Mouse (Mus musculus) adrenal gland (tissue): ENCODE data around the gene Shc2.

Experiments
- intact Hi-C: fragments of 180-260 bp; cut with DNase I; formaldehyde crosslinking; loops from one replicate; pipeline ENCODE4 v1.15.1; 2025
- long read RNA-seq, 2 experiments: library from polyadenylated mRNA; unstranded; transcript quantifications; one replicate each; pipeline ENCODE4 v2.0.0; 2020; ENCODE audit warnings: borderline replicate concordance in 1 of 2; ENCODE audit not compliant: insufficient replicate concordance in 1 of 2

Gene Shc2
- long read RNA-seq, experiment 1 = 0 reads
- long read RNA-seq, experiment 2, partial matches to known transcripts = 1 of 2 reads
- long read RNA-seq, experiment 2, other reads (novel, unspliced or antisense) = 1 of 2 reads

DNA sequence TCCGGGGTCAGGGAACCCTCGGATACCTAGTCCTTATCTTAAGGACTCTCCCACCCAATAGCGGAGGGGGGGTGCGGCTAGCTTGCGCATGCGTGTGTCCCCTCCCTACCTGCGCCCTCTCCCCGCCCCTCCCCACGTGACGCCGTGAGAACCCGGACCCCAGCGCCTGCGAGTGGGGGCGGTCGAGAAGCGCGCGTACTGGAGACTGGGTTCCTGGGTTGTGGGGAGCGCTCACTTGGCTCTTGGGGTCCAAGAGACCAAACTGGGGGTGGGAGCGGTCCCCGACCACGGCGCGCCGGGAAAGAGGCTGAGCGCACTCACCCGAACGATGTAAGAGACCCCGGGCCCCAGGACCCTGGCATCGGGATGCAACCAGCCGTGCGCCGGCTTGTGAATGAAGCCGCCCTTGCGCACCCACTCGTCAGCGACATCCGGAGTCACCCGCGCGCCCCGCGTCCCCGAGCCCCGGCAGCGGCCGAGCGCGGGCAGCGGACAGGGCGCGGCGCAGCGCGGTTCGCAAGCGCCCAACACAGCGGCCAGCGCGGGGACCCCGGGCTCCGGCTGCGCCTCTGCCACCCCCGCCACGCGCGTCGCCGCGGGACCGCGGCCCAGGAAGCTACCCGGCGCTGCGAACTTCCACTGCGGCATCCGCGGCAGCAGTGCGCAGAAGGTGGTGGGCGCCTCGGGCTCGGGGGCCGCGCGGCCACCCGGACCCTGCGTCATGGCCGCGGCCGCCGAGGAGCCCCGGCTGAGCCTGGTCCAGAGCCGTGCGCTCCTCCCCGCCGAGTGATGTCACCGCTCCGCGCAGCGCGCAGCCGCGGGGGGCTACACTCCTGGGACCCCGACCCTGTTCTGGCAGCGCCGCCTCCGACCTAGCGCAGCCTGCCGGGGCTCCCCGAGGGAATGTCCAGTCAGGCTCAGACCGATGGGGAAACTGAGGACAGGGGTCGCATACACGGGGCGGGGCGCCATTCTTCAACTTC, at the start of gene Shc2:
Shc2 (minus strand) TSS at position 791 of the 983 bp plus-strand sequence.
- intact Hi-C loops = no loop called here

DNA sequence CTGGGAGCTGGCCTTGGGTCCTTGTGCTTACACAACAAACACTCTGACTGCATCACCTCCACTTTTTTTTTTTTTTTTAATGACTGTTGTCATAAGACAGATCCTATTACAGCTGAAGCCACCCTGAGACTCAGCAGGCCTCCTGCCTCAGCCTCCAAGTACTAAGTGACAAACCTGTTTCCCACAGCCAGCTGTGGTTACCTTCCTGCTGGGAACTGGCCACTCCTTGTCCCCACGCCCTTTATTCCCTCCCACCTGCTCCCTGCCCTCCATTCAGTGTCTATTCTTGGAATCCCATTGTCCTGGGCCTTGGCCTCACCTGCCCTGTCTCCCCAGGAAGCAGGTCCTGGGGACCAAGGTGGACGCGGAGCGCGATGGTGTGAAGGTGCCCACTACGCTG, 49.8 kb upstream of the Shc2 start:
- intact Hi-C loops = no loop called here

DNA sequence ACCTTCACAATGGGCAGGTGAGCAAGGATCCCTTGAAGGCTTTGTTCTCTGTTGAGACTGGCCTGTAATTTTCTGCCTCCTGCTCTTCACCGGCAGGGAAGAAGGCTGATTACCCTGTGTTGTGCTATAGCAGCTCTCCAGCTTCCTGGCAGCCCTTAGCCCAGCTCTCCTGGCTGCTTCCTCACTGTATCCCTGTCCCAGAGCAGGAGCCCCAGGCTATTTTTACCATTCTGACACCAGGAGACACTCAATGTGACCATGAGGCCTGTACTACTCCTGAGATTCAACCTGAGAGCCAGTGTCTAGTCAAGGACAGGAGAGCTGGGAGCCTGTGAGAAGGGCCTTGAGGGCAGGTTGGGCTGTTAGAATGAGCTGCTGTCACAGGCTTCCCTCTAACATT, 49.0 kb upstream of the Shc2 start:
- intact Hi-C loops = no loop called here

DNA sequence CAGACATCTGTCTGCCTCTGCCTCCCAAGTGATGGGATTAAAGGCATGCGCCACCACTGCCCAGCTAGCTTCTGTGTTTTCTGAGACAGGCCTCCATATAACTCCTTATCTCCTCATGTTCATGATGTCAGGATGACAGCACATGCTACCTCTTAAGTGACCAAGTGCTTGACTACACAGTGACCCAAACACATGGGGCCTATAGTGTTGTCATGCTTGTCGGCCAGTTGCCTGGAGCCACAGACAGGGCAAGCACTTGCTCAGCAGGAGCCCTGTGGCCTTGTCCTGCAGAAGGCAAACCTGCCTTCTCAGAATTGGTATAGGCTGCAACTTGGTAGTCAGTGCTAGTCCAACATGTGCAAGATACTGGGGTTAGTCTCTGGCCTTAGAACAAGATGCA, 48.5 kb upstream of the Shc2 start:
- intact Hi-C loops = no loop called here

DNA sequence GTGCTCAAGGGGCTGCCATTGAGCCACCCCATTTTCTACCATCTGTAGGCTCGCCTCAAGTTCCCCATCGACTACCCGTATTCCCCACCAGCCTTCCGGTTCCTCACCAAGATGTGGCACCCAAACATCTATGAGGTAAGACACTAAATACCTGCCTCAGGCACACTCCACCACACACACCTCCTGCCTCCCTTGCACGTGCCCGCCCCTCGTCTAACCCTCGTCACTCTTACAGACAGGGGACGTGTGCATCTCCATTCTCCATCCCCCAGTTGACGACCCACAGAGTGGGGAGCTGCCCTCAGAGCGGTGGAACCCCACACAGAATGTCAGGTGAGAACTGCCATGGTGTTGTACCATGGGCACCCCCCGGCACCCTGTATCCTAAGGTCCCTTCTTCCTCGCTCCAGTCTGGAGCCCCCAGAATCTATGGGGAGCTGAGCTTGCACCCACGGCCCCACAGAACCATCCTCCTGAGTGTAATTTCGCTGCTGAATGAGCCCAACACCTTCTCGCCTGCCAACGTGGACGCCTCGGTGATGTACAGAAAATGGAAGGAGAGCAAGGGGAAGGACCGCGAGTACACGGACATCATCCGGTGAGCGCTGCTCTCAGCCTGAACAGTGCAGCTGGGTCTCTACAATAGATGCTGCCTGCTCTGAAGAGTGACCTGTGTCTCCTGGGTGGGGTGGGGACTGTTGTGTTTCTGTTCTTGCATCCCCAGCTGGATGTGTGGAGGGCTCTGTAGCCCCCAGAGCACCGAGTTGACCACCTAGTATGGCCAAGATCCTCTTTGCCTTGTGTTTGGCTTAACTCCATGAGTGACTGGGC, 47.3 kb upstream of the Shc2 start:
- intact Hi-C loops = no loop called here

DNA sequence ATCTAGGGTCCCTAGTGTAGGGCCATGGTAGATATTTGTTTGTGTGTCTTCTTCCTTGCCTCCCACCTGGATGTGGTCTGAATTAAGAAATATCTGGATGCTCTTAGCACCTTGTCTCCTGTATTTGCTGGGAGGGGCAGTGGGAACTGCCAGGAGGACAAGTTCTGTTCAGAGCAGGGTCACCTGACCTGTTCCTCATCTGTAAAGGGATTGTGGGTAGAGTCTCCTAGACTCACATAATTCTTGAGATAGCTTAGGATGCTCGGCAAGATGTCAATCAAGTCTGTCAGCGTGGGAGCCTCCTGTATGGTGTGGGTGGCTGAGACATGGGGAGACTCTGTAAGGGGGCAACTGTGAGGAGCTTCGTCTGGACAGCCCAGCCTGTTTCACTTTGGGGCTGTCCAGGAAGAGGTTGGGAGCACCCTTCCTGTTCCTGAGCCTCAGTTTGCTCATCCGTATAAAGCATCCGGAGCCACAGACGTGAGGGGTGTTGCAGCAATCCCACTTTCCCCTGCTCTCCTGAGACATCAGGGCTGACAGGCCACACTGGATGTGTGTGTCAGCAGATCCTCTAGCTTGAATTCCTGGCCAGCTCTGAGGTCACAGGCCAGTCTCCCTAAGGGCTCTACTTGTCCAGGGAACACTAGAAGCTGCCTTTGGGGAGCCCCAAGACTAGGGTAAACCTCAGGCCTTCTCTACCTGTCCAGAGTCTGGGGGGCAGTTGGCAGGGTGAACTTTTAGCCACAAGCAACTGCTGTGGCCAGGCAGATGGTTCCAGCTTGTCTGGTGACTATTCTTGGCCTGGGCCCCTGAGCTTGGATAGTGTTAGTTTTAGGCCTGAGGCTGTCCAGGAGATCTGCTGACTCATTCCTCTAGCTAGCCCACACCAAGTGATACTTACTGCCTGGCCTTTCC, 46.3 kb upstream of the Shc2 start:
- intact Hi-C loops = no loop called here

DNA sequence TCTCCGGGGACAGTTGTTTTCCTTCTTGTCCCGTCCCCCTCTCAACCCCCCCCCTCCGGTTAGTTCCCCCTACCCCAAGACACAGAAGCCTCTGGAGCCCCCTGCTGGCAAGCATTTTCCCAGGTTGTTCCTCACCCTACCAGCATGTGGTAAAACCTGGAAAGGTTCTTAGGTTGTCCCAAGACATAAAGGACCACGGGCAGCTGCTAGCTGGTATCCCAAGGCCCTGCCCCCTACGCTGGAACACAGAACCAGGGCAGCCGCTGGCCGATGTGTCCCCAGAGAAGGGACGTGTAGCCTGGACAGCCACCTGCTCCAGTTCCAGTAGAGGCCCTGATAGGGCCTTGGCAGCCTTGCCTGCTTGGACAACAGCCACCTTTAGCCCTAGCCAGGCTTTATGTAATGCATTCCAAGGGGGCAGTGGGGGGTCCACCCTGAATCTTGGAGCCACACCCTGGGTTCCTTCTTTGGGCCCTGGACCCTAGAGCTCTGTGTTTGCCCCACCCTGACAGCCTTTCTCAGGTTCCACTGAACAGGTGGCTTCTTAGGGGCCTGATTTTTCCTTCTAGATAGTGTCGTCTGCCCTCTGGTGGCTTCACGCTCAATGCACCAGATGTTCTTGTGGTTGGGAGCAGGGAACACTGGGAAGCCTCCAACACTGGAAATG, 45.3 kb upstream of the Shc2 start:
- intact Hi-C loops = no loop called here

DNA sequence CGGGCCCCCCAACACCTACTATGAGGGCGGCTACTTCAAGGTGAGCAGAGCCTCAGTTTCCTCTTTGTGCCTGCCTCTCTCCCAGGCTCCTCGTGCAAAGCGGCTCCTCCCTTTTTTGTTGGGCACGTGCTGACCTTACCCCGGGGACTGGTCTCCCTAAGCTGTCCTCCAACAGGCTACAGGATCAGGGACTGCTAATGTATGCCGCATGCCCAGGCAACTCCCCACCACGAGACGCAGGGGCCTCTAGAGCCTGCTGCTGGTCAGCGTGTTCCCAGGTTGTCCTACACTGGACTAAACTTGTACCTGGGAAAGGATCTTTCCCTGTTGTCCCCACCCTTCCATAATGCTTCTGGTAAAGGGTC, 44.8 kb upstream of the Shc2 start:
- intact Hi-C loops = no loop called here

DNA sequence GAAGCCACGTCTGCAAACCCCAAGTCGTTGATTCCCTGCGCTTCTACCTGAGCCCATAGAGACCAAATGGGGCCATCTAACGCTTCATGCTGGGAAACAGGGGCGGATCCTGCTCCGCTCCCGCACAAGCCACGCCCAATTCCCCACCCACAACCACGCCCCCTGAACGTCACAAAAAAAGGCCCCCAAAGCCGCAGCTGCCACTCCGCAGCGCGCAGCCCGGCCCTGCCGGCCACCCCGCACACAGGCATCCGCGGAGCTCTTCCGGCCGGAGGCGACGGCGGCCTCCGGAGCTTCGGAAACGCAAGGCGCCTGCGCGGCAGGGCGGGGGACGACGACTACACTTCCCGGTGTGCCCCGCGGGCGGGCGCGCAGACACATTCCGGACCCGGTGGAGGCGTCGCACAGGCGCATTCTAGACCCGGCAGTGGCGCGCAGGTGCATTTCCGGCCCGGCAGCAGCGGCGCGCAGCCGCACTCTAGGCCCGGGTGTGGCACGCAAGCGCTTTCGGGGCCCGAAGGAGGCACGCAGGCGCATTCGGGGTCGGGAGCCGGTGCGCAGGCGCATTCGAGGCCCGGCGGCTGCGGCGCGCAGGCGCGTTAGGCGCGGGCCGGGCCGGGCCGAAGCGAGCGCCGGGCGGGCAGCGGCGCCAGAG, 44.0 kb upstream of the Shc2 start, which contains the start of gene Cdc34:
Cdc34 (plus strand) TSS at position 605 of the 655 bp plus-strand sequence.
- intact Hi-C loops = no loop called here

DNA sequence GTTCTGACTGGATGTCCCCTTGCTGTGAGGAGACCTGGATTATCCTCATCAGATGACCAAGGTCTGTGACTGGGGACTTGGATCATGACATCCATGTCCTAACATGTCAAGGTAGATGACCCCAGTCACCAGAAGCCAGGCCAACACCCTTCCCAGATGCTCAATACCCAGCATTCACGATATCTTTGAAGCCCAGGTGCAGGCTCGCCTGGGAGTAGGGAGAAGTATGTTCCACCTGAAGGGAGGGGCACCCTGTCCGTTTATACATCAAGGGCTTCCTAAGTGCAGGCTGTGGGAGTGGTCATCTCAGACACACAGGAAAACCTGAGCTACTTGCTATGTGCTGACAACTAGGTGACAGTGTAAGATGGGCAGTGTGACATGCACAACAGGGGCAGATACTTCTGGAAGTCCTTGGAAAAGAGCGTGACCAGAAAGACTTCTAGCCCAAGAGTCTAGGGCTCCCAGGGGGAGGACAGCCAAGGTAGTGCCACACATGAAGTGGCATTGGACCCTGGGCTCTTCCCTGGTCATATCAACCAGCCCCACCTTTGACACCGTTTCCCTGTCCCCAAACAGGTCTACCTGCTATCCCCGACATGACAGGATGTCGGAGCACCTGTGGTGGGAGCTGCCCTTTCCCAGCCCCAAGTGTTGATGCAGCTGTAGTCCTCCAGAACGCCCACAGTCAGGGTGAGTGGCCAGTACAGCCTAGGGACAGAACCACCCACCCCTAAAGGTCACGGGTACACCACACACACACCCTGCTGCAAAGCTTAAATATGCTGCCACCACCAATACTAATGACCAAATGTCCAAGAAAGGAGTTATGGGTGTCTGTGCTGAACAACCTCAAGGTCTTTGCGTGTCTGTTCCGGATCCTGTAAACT, 43.1 kb upstream of the Shc2 start:
- intact Hi-C loops = no loop called here

DNA sequence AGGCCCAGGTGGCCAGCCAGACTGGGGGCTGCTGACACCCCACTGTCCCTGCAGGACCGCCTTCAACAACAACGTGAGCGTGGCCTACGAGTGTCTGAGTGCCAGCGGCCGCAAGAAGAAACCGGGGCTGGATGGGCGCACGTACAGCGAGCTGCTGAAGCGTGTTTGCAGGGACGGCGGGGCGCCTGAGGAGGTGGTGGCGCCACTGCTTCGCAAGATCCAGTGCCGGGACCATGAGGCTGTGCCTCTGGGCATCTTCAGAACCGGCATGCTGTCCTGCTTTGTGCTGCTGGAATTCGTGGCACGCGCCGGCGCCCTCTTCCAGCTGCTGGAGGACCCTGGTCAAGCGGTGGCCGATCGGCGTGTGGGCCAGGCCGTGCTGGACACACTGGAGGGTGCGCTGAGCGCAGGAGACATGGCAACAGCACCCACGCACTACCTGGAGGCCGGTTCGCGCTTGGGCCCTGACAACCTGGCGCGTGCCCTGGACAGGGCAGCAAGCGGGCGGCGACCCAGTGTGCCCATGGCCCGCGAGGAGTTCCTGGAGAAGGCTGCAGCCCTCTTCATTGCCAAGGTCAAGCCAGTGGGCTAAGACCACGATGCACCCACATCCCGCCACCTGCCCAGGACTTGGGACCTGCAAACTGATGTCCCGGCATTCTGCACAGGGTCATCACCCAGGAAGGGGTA, 37.8 kb upstream of the Shc2 start:
- intact Hi-C loops = no loop called here

DNA sequence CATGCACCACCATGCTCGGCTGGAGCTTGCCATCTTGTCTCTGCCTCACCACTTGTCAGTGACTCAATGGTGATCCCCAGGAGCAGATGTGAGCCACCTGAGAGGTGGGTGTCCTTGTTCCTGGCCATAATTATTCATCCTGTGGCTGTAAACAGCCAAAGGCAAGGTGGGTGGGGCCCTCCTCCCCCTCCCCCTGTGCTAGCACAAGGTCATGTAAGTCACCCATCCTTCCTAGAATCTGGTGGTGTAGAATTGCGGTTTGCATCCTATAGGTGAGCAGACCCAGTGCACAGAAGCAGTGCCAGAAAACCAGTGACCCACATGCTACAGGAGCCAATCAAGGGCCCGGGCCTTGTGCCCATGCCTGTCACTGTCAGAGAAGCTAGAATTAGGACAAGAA, 35.3 kb upstream of the Shc2 start:
- intact Hi-C loops = no loop called here

DNA sequence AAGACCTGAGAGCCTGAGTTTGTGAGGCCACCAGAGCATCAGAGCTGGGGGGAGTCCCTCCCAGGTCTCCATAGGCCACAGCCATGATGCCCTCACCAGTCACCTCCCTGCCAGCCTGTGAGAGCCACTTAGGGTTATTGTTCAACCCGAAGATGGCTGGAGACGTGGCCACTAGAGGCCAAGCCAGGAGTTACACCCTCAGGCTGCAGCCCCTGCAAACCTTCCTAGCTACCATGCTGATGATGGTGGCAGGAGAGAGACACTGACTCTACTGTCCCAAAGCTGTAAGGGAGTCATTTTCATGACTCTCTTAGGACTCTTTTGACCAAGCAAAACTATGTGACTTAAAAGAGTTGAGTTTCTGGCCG, 34.4 kb upstream of the Shc2 start:
- intact Hi-C loops = no loop called here

DNA sequence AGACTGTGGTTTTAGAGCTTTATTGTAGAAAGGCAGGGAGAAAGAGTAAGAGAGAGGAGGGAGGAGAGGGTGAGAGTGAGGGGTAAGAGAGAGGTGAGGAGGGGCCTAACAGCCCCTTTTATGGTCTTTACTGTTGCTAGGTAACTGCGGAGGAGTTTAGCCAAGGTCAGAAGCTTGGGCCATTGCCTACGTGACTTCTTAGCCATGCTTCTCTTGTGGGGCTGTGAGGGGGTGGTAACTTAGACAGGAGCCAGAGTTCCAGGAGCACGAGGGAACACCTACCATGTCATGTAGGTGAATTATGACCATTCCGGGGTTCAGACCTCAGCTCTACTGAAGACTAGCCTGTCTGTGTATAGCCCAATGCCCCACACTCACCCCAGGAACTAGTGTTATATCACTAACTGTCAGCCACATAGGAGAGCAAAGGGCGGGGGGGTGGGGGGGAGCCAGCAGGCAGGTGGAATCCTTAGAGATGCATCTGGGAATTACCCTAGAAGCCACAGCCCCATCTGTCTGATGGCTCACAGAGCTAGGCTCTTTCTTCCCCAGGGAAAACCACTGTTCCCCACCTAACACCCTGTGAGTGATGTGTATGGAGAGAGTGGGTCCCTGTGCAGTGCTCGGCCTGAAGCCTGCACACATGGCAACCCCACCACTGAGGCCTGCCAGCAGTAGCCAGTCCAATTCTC, 33.8 kb upstream of the Shc2 start:
- intact Hi-C loops = no loop called here

DNA sequence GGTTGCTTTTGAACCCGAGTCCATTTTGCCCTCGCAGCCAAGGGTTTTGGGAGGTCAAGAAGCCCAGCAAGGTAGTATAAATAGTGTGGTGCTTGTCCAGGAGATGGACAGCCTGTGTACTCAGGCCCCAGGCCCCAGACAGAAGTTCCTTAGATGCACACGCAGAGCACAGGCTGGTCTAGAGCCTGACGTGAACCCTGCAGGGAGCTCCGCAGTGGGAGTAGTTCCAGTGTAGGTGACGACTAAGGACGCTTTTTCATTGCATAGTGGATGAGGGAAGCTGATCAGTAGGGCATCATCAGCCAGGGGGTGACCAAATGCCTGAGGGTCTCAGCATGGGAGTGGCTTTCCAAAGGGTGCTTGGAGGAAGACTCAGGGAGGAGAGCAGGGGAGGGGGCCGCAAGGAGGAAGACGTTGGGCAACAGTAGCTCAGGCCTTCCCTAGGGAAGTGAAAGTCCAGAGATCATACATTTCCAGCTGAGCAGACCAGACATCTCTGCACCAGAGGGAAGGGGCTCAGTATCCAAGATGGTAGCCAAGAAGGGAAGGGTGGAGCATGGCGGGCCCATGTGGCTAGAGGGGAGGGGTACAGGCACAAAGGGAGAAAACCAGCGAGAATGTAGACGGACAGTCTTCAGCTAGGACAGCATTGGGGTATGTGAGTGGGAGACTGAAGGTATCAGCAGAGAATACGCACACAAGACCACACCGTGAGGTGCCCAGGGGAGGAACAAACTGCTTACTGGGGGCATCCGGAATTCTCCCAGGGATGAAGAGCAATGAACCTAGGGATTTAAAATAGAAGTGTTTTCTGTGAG, 32.6 kb upstream of the Shc2 start:
- intact Hi-C loops = no loop called here

DNA sequence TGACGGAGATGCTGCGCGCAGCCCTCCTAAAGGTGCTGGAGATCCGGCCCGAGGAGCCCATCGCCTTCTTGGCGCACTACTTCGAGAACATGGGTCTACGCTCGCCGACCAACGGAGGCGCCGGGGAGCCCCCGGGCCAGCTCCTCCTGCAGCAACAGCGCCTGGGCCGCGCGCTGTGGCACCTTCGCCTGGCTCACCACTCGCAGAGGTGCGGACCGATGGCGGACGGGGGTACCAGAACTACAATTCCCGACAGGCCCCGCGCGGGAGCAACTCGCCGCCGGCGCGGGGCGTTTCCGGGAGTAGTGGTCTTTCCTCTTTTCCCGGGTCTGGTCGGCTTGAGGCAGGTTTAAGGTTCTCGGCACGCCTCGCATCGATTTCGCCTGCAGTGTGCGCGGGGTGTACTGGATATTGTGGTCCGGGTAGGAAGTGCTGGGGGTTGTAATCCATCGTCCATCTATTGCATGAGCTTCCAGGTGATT, 31.9 kb upstream of the Shc2 start:
- intact Hi-C loops = loop anchor here (5.0 kb wide), 1 partner anchor 72 kb away; no protein-coding TSS in a partner anchor
